Mouse (Mus musculus) forebrain, embryonic 13.5 days (tissue): Measurements from ENCODE around the gene Akap4. TPM values are rescaled to one million over a fixed set of nuclear protein-coding genes. Genes with fewer than 3 reads are reported as not detected.

Experiments used
- ATAC-seq: fragments of 200-750 bp; cut with Nextera tagmentation; 2 replicates; pipeline ENCODE4 v1.8.0; 2017
- H3K27ac ChIP-seq: fragments of 300-500 bp; sonication (generic); 2 replicates; pipeline ENCODE4 v1.5.1; 2015; ENCODE audit warnings: inconsistent platforms, mild to moderate bottlenecking, moderate library complexity
- H3K27me3 ChIP-seq: fragments of 300-500 bp; sonication (generic); 2 replicates; pipeline ENCODE4 v1.6.1; 2015; ENCODE audit warnings: mild to moderate bottlenecking, inconsistent platforms
- H3K36me3 ChIP-seq: fragments of 300-500 bp; sonication (generic); 2 replicates; pipeline ENCODE4 v1.6.1; 2015; ENCODE audit warnings: mild to moderate bottlenecking, inconsistent platforms; ENCODE audit not compliant: poor library complexity, severe bottlenecking
- H3K4me1 ChIP-seq: fragments of 300-500 bp; sonication (generic); 2 replicates; pipeline ENCODE4 v1.6.1; 2015; ENCODE audit warnings: inconsistent platforms
- H3K4me2 ChIP-seq: fragments of 300-500 bp; sonication (generic); 2 replicates; pipeline ENCODE4 v1.6.1; 2015; ENCODE audit warnings: inconsistent platforms, mild to moderate bottlenecking, moderate library complexity
- H3K4me3 ChIP-seq: fragments of 300-500 bp; sonication (generic); 2 replicates; pipeline ENCODE4 v1.5.1; 2015; ENCODE audit warnings: mild to moderate bottlenecking, inconsistent platforms
- H3K9ac ChIP-seq: fragments of 300-500 bp; sonication (generic); 2 replicates; pipeline ENCODE4 v1.6.1; 2015; ENCODE audit warnings: mild to moderate bottlenecking, inconsistent platforms
- H3K9me3 ChIP-seq: fragments of 300-500 bp; sonication (generic); replicated peaks from 2 replicates; pipeline ENCODE4 v1.6.1; 2016; ENCODE audit warnings: inconsistent platforms
- WGBS: fragments of 180-500 bp; shearing (Covaris S2); methylation state at CpG from one replicate; pipeline ENCODE4 v1.1.7; 2015; 5-methylcytosine and 5-hydroxymethylcytosine counted together
- polyA plus RNA-seq: library from polyadenylated mRNA; unstranded; fragments of >200 nt; fragmentation: Nextera tagmentation; extraction: Ambion mirVana; gene quantifications from 2 replicates; pipeline ENCODE4 v1.2.1, GENCODE M21; 2015

Gene Akap4
- polyA plus RNA-seq, result not detected in 2 replicates

DNA sequence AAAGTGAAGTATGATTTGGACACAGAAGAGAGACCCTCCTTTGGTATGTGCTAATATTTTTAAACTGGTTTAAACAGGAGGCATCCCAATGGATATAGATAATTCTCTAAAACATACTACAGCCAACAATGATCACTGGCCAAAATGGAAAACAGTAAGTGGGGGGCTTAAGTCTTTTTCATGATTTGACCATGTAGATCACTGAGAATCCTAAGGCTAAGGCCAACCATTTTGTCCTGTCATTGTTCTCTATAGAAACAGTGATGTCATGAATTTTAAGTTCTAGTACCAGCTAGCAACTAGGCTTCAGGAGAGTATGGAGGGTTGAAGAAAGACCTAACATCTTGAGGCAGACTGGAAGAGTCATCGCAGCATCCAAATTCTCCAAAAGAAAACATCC lies at the start of gene Akap4:
Akap4 (plus strand) TSS at position 301 of the 400 bp plus-strand sequence.
- 93% methylated on average over 1 of the region's 1 CpGs for WGBS
- Histone ChIP-seq H3K27ac (no peak within 1 kb of the TSS), H3K4me2 (no peak within 1 kb of the TSS), H3K27me3 (no peaks in the 10 kb centered on the region), H3K4me1 (no peaks in the 10 kb centered on the region), H3K36me3 (no peaks in the 10 kb centered on the region), H3K9ac (no peak within 1 kb of the TSS), H3K9me3 (no peaks in the 10 kb centered on the region), H3K4me3 (no peak within 1 kb of the TSS)
- ATAC-seq, result no peak

DNA sequence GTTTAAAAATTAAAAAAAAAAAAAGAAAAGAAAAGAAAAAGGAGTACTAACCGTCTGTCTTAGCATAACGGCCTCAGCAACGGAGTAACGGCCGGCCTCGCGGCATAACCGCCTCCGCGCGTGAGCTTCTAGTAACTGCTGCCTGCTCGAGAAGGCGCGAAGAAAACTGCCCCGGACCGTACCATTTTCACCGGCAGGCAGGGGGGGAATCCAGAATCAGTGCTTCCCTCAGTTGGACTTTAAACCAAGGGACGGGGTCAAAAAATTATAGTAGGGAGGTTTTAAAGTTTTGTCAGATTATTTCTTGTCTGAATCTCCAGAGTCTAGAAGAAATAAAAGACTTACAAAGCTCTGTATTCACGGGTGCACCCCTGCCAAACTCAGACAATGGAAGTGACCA lies 25.8 kb upstream of the Akap4 start, which contains the start of gene Ccnb3:
Ccnb3 (minus strand) TSS at position 101 of the 400 bp plus-strand sequence.
- 95% methylated on average over 19 of the region's 19 CpGs for WGBS
- no peaks in the 10 kb centered on the region for H3K9me3 ChIP-seq
- no peaks in the 10 kb centered on the region for H3K36me3 ChIP-seq
- no peak within 1 kb of the TSS for H3K27ac ChIP-seq
- no peak for ATAC-seq
- no peak within 1 kb of the TSS for H3K4me3 ChIP-seq
- H3K27me3 ChIP-seq, result no peaks in the 10 kb centered on the region
- H3K4me1 ChIP-seq, result no peaks in the 10 kb centered on the region
- no peak within 1 kb of the TSS for H3K9ac ChIP-seq
- no peak within 1 kb of the TSS for H3K4me2 ChIP-seq

DNA sequence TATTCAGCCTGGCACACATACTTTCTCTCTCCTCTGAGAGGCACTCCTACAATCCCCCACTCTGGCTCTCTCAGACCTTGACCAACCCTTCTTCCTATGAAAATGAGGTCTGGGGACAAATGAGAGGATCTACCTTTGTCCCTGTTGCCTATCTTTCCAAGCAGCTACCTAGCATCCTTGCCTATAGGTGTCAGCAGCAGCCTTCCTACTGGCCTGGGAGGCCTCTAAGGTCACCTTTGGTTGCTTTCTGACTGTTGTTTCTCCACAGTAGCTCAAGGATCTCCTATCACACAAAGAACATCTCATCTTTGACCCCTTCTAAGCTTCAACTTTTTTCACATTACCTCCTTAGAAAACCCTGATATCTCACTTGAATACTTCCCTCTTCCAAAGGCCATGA lies 10.3 kb upstream of the Akap4 start:
- no peaks in the 10 kb centered on the region for H3K27me3 ChIP-seq
- H3K9me3 ChIP-seq, result no peaks in the 10 kb centered on the region
- no peaks in the 10 kb centered on the region for H3K36me3 ChIP-seq
- no peak overlapping the region for H3K9ac ChIP-seq
- ATAC-seq, result no peak
- H3K27ac ChIP-seq, result no peak overlapping the region
- no peak overlapping the region for H3K4me2 ChIP-seq
- no peak overlapping the region for H3K4me3 ChIP-seq
- no peaks in the 10 kb centered on the region for H3K4me1 ChIP-seq

DNA sequence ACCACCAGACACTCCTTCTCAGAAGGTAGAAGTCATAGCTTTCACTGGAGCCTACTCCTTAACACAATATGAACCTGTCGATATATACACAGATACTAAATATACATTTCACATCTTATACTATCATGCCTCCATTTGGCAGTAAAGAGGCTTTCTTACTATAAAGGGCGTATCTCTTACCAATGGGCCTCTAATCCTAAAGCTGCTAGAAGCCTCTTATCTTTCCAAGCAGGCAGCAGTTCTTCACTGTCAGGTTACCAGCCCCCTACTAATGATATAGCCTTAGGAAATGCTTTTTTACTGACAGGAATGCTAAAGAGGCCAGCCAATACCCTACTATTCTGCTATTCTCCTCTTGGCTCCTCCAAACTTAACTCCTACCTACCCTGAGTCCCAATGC lies 9.7 kb upstream of the Akap4 start:
- H3K27me3 ChIP-seq, result no peaks in the 10 kb centered on the region
- H3K9me3 ChIP-seq, result no peaks in the 10 kb centered on the region
- H3K4me1 ChIP-seq, result no peaks in the 10 kb centered on the region
- WGBS, result 85% methylated on average over 2 of the region's 2 CpGs
- no peak overlapping the region for H3K4me3 ChIP-seq
- no peak overlapping the region for H3K4me2 ChIP-seq
- H3K27ac ChIP-seq, result no peak overlapping the region
- H3K9ac ChIP-seq, result no peak overlapping the region
- H3K36me3 ChIP-seq, result no peaks in the 10 kb centered on the region
- ATAC-seq, result no peak

DNA sequence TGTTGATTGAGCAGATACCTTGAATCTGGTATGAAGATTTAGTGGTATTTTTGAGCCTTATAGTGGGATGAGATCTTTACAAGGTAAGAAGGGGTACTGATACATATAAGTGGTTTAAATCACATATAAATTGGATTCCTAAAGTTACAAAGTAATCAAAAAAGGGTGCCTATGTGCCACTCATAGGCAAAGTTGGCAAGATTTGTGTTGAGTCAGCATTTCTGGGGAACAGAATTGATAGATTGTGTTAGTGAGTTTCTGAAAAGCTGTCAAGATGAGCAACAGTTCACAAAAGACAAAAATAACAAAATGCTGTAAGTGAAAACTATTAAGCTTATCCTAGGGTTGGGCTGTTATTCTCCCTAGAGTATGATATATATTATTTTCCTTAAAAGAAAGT lies 3.2 kb upstream of the Akap4 start:
- Histone ChIP-seq H3K9me3 (no peaks in the 10 kb centered on the region), H3K4me1 (no peaks in the 10 kb centered on the region), H3K27ac (no peak overlapping the region), H3K4me2 (no peak overlapping the region), H3K9ac (no peak overlapping the region), H3K36me3 (no peaks in the 10 kb centered on the region), H3K4me3 (no peak overlapping the region), H3K27me3 (no peaks in the 10 kb centered on the region)
- no peak for ATAC-seq

DNA sequence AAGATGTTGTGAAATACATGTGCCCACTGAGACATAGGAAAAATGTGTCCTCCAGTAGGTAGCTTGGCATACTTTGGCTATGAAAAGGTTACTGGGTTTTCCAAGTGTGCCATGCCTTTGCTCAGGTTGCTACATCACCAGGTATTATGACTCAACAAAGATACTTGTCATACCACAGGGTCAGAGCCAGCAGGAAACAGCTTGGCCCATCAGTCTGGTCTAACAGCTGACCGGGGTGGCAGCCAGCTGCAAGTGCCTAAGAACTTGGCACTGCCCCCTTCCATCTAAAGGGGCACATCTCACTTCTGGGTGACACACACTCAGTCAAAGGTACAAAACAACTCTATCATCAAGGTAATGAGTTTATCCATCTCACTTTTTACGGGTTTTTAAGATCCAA lies 683 bp downstream of the Akap4 start:
- Histone ChIP-seq H3K4me2 (no peak overlapping the region), H3K36me3 (no peaks in the 10 kb centered on the region), H3K27ac (no peak overlapping the region), H3K27me3 (no peaks in the 10 kb centered on the region), H3K4me3 (no peak overlapping the region), H3K9me3 (no peaks in the 10 kb centered on the region), H3K4me1 (no peaks in the 10 kb centered on the region), H3K9ac (no peak overlapping the region)
- no peak for ATAC-seq
- WGBS, result 83% methylated on average over 2 of the region's 2 CpGs

DNA sequence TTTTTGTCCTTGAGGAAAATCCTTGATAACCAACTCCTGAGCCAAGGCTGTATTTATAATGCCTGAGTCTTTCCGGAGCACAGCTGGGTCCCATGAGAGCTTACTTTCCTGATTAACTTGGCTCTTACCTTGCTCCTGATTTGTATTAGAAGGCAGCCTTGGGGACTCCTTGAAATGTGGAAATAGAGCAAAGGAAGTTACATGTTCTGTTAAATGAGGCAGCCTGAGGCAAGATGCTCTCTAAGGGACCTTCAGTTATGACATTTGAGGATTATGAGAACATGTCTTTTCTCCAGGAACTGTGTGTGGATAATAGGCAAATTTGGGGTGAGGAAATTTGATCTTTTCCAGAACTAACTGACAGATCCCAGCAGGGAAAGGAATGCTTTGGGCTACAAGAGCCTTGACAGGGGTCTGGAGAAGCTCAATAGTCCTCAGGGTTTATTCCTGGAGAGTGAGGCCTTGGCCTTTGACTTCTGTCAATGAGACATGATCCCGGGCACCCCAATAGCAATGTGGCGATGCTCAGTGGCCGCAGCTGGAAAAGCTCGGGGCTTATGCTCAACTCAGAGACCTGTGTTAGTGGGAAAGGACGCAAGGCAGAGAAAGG lies 12.6 kb downstream of the Akap4 start:
- H3K9me3 ChIP-seq, result no peaks in the 10 kb centered on the region
- no peak for ATAC-seq
- 83% methylated on average over 6 of the region's 6 CpGs for WGBS
- no peaks in the 10 kb centered on the region for H3K27me3 ChIP-seq
- no peak overlapping the region for H3K9ac ChIP-seq
- no peaks in the 10 kb centered on the region for H3K36me3 ChIP-seq
- no peak overlapping the region for H3K27ac ChIP-seq
- H3K4me3 ChIP-seq, result no peak overlapping the region
- no peak overlapping the region for H3K4me2 ChIP-seq
- no peaks in the 10 kb centered on the region for H3K4me1 ChIP-seq

DNA sequence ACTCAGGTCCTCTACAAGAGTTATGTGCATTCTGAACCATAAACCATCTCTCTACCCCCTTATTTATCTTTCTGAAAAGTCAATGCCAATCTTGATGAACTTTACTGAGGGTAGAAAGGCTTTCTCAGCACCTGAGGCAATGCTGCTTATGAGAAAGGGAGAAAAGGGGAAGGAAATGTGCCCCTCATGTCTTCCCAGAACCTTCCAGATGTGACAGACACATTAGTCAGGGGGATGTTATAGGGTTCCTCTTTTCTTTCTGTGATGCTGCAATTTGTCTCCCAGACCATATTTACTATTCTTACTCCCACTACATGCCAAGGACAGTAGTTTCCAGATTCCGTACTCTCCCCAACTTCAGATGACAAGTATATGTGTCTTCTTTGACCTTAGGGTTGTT lies 18.6 kb downstream of the Akap4 start:
- Histone ChIP-seq H3K9me3 (no peaks in the 10 kb centered on the region), H3K4me2 (no peak overlapping the region), H3K4me3 (no peak overlapping the region), H3K27me3 (no peaks in the 10 kb centered on the region), H3K4me1 (no peaks in the 10 kb centered on the region), H3K36me3 (no peaks in the 10 kb centered on the region), H3K9ac (no peak overlapping the region), H3K27ac (no peak overlapping the region)
- ATAC-seq, result no peak
- WGBS, result 84% methylated on average over 1 of the region's 1 CpGs

DNA sequence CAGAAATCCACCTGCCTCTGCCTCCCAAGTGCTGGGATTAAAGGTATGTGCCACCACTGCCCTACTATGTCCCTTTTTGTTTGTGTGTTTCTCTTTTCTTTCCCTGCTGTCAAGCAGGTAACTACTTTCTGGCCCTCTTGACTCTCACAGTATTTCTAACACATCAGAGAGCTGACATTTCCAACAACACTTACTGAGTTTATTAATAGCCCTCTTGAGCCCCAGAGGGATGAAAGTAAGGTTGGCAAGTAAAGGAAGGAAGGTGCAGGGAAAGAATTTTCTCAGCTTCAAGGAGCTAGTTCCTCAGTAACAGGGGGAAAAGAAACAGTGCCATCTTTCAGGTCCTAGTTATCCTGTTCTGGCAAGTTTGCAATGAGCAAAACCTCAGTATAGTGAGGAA lies 23.0 kb downstream of the Akap4 start:
- Histone ChIP-seq H3K4me1 (no peaks in the 10 kb centered on the region), H3K27me3 (no peaks in the 10 kb centered on the region), H3K4me3 (no peak overlapping the region), H3K4me2 (no peak overlapping the region), H3K9me3 (no peaks in the 10 kb centered on the region), H3K9ac (no peak overlapping the region), H3K36me3 (no peaks in the 10 kb centered on the region), H3K27ac (no peak overlapping the region)
- no peak for ATAC-seq

DNA sequence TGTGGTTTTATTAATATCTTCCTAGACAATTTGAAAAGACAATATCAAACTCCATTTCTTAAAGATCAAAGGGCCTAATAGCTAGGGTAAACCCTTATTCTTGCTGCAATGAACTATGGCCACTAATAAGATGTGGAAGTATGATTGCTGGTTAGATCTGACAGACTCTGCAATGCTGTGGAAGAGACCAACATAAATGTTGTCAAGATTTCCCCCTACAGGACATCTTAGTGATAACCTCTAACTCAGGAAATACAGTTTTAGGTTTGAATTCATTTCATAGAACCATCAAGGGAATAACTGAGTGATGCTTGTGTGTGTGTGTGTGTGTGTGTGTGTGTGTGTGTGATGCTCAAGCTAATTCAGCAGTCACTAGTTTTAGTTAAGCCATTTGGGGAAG lies 35.0 kb downstream of the Akap4 start:
- Histone ChIP-seq H3K27ac (no peak overlapping the region), H3K27me3 (no peaks in the 10 kb centered on the region), H3K36me3 (no peaks in the 10 kb centered on the region), H3K4me1 (no peaks in the 10 kb centered on the region), H3K4me2 (no peak overlapping the region), H3K4me3 (no peak overlapping the region), H3K9ac (no peak overlapping the region), H3K9me3 (no peaks in the 10 kb centered on the region)
- no peak for ATAC-seq

DNA sequence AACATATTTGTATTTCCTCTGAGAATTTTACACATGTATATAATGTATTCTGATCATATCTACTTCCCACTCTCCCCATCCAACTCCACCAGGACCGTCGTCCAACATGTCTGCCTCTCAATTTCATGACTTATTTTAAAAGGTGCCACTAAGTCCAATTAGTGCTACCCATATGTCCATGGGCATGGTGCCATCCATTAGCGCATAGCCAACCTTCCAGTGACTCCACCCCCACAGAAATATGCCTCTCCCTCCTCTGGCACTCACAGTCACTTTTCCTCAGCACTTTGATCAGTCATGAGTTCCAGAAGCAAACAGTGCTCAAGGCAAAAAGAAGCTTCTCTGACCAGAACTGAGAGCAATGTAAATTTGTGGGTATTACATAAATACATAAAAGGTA lies 47.6 kb downstream of the Akap4 start:
- Histone ChIP-seq H3K27ac (no peak overlapping the region), H3K9ac (no peak overlapping the region), H3K9me3 (no peaks in the 10 kb centered on the region), H3K4me3 (no peak overlapping the region), H3K4me2 (no peak overlapping the region), H3K36me3 (no peaks in the 10 kb centered on the region), H3K4me1 (no peaks in the 10 kb centered on the region), H3K27me3 (no peaks in the 10 kb centered on the region)
- WGBS, result 83% methylated on average over 3 of the region's 3 CpGs
- ATAC-seq, result no peak

DNA sequence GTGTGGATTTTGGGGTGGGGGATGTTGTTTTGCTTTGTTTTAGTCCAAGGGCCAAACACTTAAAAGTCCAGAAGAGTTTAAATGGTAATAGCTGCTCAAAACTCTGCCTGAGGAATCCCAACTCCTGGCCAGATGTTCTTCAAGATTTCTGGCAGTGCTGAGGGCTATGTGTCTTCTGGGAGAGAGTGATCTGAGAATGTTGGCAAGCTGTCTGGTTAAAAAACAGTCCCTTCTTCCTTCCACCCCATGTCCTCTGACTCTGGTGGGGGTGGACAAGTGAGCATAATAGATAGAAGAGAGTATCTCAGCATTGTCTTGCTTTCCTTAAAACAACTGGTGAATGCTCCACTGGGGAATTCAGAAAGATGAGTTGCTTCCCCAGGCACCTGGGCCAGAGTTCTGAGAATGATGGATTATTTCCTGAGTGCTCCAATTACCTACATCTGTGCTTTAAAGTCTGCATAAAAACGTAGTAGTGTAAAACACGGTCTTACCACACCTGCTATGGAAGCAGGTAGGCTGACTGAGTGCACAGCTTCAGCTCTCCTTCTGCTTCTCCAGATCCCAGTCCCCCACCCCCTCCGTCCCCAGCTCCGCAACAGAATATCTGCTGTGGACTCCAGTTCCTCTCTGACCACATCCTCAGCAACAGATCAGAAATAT lies 54.4 kb downstream of the Akap4 start:
- Histone ChIP-seq H3K4me2 (no peak overlapping the region), H3K9ac (no peak overlapping the region), H3K9me3 (no peaks in the 10 kb centered on the region), H3K36me3 (no peaks in the 10 kb centered on the region), H3K4me1 (no peaks in the 10 kb centered on the region), H3K27me3 (no peaks in the 10 kb centered on the region), H3K4me3 (no peak overlapping the region), H3K27ac (no peak overlapping the region)
- 80% methylated on average over 4 of the region's 4 CpGs for WGBS
- no peak for ATAC-seq
